In genomic region chrX:103695165-103695996, GRCm38 (mm10) we compare ENCODE assay signal across 8 mouse cellular contexts.
DNase-seq lines count a peak whose midpoint lies in the region; ATAC-seq lines count a peak whose summit lies in the region.

No protein-coding gene starts in this region.

- peak; percentile 46 for DNase-seq in R1 (ENCODE audit: low read depth, low spot score)
- peak; percentile 23 for DNase-seq in cerebellum, adult 8-10 months
- DNase-seq in frontal cortex, postnatal 10 days (ENCODE audit: low spot score in 2 of 2): peak; percentile 53 to 59
- DNase-seq in hindbrain, embryonic 11.5 days (ENCODE audit: low spot score): peak; percentile 56
- DNase-seq in layer of hippocampus, adult 9-11 months: peak; percentile 65
- peak; percentile 75 for DNase-seq in retina, embryonic 14.5 days (ENCODE audit: low spot score)
- peak; percentile 45 to 66 for DNase-seq in thymus, postnatal 36 days

- H3K36me3 ChIP-seq in hindbrain, embryonic 11.5 days (ENCODE audit: control insufficient read depth, insufficient read depth, low read length): no peaks in the 10 kb centered on the region
- no peaks in the 10 kb centered on the region for H3K36me3 ChIP-seq in lung, embryonic 15.5 days

- H3K9me3 ChIP-seq in hindbrain, embryonic 11.5 days (ENCODE audit: control insufficient read depth, low read length): no peaks in the 10 kb centered on the region
- H3K9me3 ChIP-seq in lung, embryonic 15.5 days: no peaks in the 10 kb centered on the region

- peaks cover 56% of the 10 kb centered on the region for H3K27me3 ChIP-seq in hindbrain, embryonic 11.5 days (ENCODE audit: control insufficient read depth, insufficient read depth, low read length)
- H3K27me3 ChIP-seq in lung, embryonic 15.5 days: peaks cover 77% of the 10 kb centered on the region

- no peaks in the 10 kb centered on the region for H3K4me1 ChIP-seq in hindbrain, embryonic 11.5 days (replicated peaks; ENCODE audit: control insufficient read depth, insufficient read depth, low read length)
- H3K4me1 ChIP-seq in lung, embryonic 15.5 days: peaks cover 5% of the 10 kb centered on the region; the same call in 1 of the 2 replicates

- H3K9ac ChIP-seq in hindbrain, embryonic 11.5 days (ENCODE audit: low read depth, low read length): 0 out of 2 replicates have a peak overlapping the region, but pooled peaks have one; percentile 23
- peak overlapping the region; percentile 24; the same call in 1 of the 2 replicates for H3K9ac ChIP-seq in lung, embryonic 15.5 days

- WGBS in hindbrain, embryonic 11.5 days: under 1% methylated on average over 19 of the region's 41 CpGs
- 2% methylated on average over 40 of the region's 41 CpGs for WGBS in lung, embryonic 15.5 days

- H3K4me2 ChIP-seq in hindbrain, embryonic 11.5 days (replicated peaks; ENCODE audit: low read depth, low read length): peak overlapping the region; percentile 73
- H3K4me2 ChIP-seq in lung, embryonic 15.5 days: peak overlapping the region; percentile 88

- peak; percentile 82 for ATAC-seq in hindbrain, embryonic 11.5 days (ENCODE audit: low FRiP score)
- ATAC-seq in lung, embryonic 15.5 days (ENCODE audit: borderline replicate concordance, extremely low read depth, low FRiP score, low TSS enrichment): peak; percentile 78

- H3K27ac ChIP-seq in hindbrain, embryonic 11.5 days (ENCODE audit: low read depth, low read length): no peak overlapping the region
- H3K27ac ChIP-seq in lung, embryonic 15.5 days: peak overlapping the region; percentile 55

- peak overlapping the region; percentile 39 for H3K4me3 ChIP-seq in hindbrain, embryonic 11.5 days (ENCODE audit: low read depth, low read length)
- H3K4me3 ChIP-seq in lung, embryonic 15.5 days: peak overlapping the region; percentile 43

Comparison
In these comparisons a context has a peak if more than half of its experiments do, and no peak if none do; other contexts are left out.
1. DNase-seq: peak in every context shown above with its lines; median percentile 75 in retina, embryonic 14.5 days; 65 in layer of hippocampus, adult 9-11 months; 56 in frontal cortex, postnatal 10 days; 56 in hindbrain, embryonic 11.5 days; 56 in thymus, postnatal 36 days; 46 in R1; 23 in cerebellum, adult 8-10 months.